Mouse (Mus musculus) megakaryocyte, embryonic 14.5 days (primary cell): ENCODE measurements at regions not wholly inside any gene's neighbourhood (a gene's known extent, or its start where the extent isn't known, plus 50 kb on each side); places are given as distances from the start of the nearest gene placed in this dataset.

Source experiments
- H3K27me3 ChIP-seq: replicated peaks from 2 replicates; pipeline ENCODE3; 2012; ENCODE audit warnings: inconsistent platforms
- H3K36me3 ChIP-seq: replicated peaks from 2 replicates; pipeline ENCODE3; 2012; ENCODE audit warnings: low read length, inconsistent platforms, mixed read lengths
- H3K4me1 ChIP-seq: 2 replicates; pipeline ENCODE4 v1.6.1; 2012; ENCODE audit warnings: inconsistent platforms
- H3K4me3 ChIP-seq: replicated peaks from 2 replicates; pipeline ENCODE3; 2012; ENCODE audit warnings: moderate library complexity, mild to moderate bottlenecking, inconsistent platforms
- H3K9me3 ChIP-seq: 2 replicates; pipeline ENCODE4 v1.6.1; 2012; ENCODE audit warnings: inconsistent platforms
- FLI1 ChIP-seq: IDR thresholded peaks from 2 replicates; pipeline ENCODE4 v1.6.1; 2012; ENCODE audit warnings: low read length, inconsistent platforms, mixed read lengths
- GATA1 ChIP-seq: IDR thresholded peaks from 3 replicates; pipeline ENCODE4 v1.6.1; 2012; ENCODE audit warnings: mixed read lengths, low read length, inconsistent platforms, borderline replicate concordance

- TF ChIP-seq FLI1 (no peak), GATA1 (no peak)
- H3K4me1 ChIP-seq, result no peaks in the 10 kb centered on the region
These were observed 855.3 kb downstream of the Kcna4 start for GRCm38 (mm10) chr2:108145694-108146093.

GRCm38 (mm10) chr2:108148221-108148620 is 857.8 kb downstream of the Kcna4 start:
- no peaks in the 10 kb centered on the region for H3K4me1 ChIP-seq
- no peaks in the 10 kb centered on the region for H3K27me3 ChIP-seq
- TF ChIP-seq FLI1, result no peak
- TF ChIP-seq GATA1, result no peak
- no peaks in the 10 kb centered on the region for H3K36me3 ChIP-seq
- H3K9me3 ChIP-seq, result no peaks in the 10 kb centered on the region
- H3K4me3 ChIP-seq, result no peak overlapping the region

More at GRCm38 (mm10) chr2:108145694-108146093, 855.3 kb downstream of the Kcna4 start:
- H3K4me3 ChIP-seq, result no peak overlapping the region
- no peaks in the 10 kb centered on the region for H3K9me3 ChIP-seq
- no peaks in the 10 kb centered on the region for H3K36me3 ChIP-seq
- H3K27me3 ChIP-seq, result no peaks in the 10 kb centered on the region

GRCm38 (mm10) chr2:108156189-108156588 is 865.8 kb downstream of the Kcna4 start:
- Histone ChIP-seq H3K4me3 (no peak overlapping the region), H3K27me3 (no peaks in the 10 kb centered on the region), H3K9me3 (no peaks in the 10 kb centered on the region), H3K36me3 (no peaks in the 10 kb centered on the region), H3K4me1 (no peaks in the 10 kb centered on the region)
- TF ChIP-seq FLI1 (no peak), GATA1 (no peak)

- no peak overlapping the region for H3K4me3 ChIP-seq
- no peaks in the 10 kb centered on the region for H3K27me3 ChIP-seq
- H3K36me3 ChIP-seq, result no peaks in the 10 kb centered on the region
- TF ChIP-seq GATA1, result no peak
- no peak for TF ChIP-seq FLI1
- H3K9me3 ChIP-seq, result no peaks in the 10 kb centered on the region
- H3K4me1 ChIP-seq, result no peaks in the 10 kb centered on the region
These were observed 867.3 kb downstream of the Kcna4 start for GRCm38 (mm10) chr2:108157731-108158130.

- no peak for TF ChIP-seq GATA1
- no peak for TF ChIP-seq FLI1
- Histone ChIP-seq H3K4me3 (no peak overlapping the region), H3K9me3 (no peaks in the 10 kb centered on the region), H3K27me3 (no peaks in the 10 kb centered on the region), H3K4me1 (no peaks in the 10 kb centered on the region), H3K36me3 (no peaks in the 10 kb centered on the region)
These were observed 867.9 kb downstream of the Kcna4 start for GRCm38 (mm10) chr2:108158311-108158710.

GRCm38 (mm10) chr2:108160865-108161264 is 870.4 kb downstream of the Kcna4 start:
- Histone ChIP-seq H3K27me3 (no peaks in the 10 kb centered on the region), H3K4me3 (no peak overlapping the region), H3K36me3 (no peaks in the 10 kb centered on the region), H3K4me1 (no peaks in the 10 kb centered on the region), H3K9me3 (no peaks in the 10 kb centered on the region)
- no peak for TF ChIP-seq FLI1
- no peak for TF ChIP-seq GATA1

- H3K36me3 ChIP-seq, result no peaks in the 10 kb centered on the region
- H3K9me3 ChIP-seq, result no peaks in the 10 kb centered on the region
- TF ChIP-seq GATA1 (no peak), FLI1 (no peak)
These were observed 874.6 kb downstream of the Kcna4 start for GRCm38 (mm10) chr2:108165085-108165484.

More at GRCm38 (mm10) chr2:108165085-108165484, 874.6 kb downstream of the Kcna4 start:
- no peak overlapping the region for H3K4me3 ChIP-seq
- H3K4me1 ChIP-seq, result no peaks in the 10 kb centered on the region
- no peaks in the 10 kb centered on the region for H3K27me3 ChIP-seq
